Mouse (Mus musculus) embryonic facial prominence, embryonic 11.5 days (tissue): ENCODE results near the gene Nubpl. TPM values are rescaled to one million over a fixed set of nuclear protein-coding genes. Genes with fewer than 3 reads are reported as not detected.

Experiments used
- ATAC-seq: fragments of 200-750 bp; cut with Nextera tagmentation; replicated peaks from 2 replicates; pipeline ENCODE4 v1.8.0; 2017; ENCODE audit warnings: low read depth; ENCODE audit not compliant: insufficient number of reproducible peaks, low FRiP score, low TSS enrichment
- DNase-seq: peaks from one replicate; pipeline ENCODE4 v3.0.0-alpha.2; 2015; ENCODE audit warnings: low spot score
- H3K27ac ChIP-seq: fragments of 300-500 bp; sonication (generic); replicated peaks from 2 replicates; pipeline ENCODE4 v1.5.1; 2014; ENCODE audit warnings: mild to moderate bottlenecking, low read depth, low read length, control low read depth
- H3K27me3 ChIP-seq: fragments of 300-500 bp; sonication (generic); 2 replicates; pipeline ENCODE4 v1.6.1; 2014; ENCODE audit warnings: mild to moderate bottlenecking, low read length, moderate library complexity, mixed read lengths; ENCODE audit not compliant: control insufficient read depth, insufficient read depth
- H3K36me3 ChIP-seq: fragments of 300-500 bp; sonication (generic); replicated peaks from 2 replicates; pipeline ENCODE4 v1.6.1; 2014; ENCODE audit warnings: low read depth, mild to moderate bottlenecking, low read length, moderate library complexity, mixed read lengths; ENCODE audit not compliant: control insufficient read depth, insufficient read depth
- H3K4me1 ChIP-seq: fragments of 300-500 bp; sonication (generic); 2 replicates; pipeline ENCODE4 v1.6.1; 2014; ENCODE audit warnings: low read length, mixed read lengths; ENCODE audit not compliant: control insufficient read depth, insufficient read depth
- H3K4me2 ChIP-seq: fragments of 300-500 bp; sonication (generic); 2 replicates; pipeline ENCODE4 v1.6.1; 2014; ENCODE audit warnings: low read depth, mild to moderate bottlenecking, control low read depth, low read length, moderate library complexity
- H3K4me3 ChIP-seq: fragments of 300-500 bp; sonication (generic); 2 replicates; pipeline ENCODE4 v1.5.1; 2014; ENCODE audit warnings: low read depth, low read length, control low read depth
- H3K9ac ChIP-seq: fragments of 300-500 bp; sonication (generic); replicated peaks from 2 replicates; pipeline ENCODE4 v1.6.1; 2014; ENCODE audit warnings: mild to moderate bottlenecking, control low read depth, low read length
- H3K9me3 ChIP-seq: fragments of 300-500 bp; sonication (generic); replicated peaks from 2 replicates; pipeline ENCODE4 v1.6.1; 2016; ENCODE audit warnings: mild to moderate bottlenecking, low read length, inconsistent platforms, mixed read lengths; ENCODE audit not compliant: control insufficient read depth
- WGBS: fragments of 180-500 bp; shearing (Covaris S2); extraction: QIAGEN DNeasy Blood & Tissue Kit; methylation state at CpG from one replicate; pipeline ENCODE4 v1.1.7; 2014; 5-methylcytosine and 5-hydroxymethylcytosine counted together
- polyA plus RNA-seq: library from polyadenylated mRNA; unstranded; fragments of >200 nt; fragmentation: Nextera tagmentation; extraction: Ambion mirVana; gene quantifications from 2 replicates; pipeline ENCODE4 v1.2.1, GENCODE M21; 2014

Nubpl gene
- polyA plus RNA-seq, 1 experiment from 2014 or later = 15.1 TPM

DNA sequence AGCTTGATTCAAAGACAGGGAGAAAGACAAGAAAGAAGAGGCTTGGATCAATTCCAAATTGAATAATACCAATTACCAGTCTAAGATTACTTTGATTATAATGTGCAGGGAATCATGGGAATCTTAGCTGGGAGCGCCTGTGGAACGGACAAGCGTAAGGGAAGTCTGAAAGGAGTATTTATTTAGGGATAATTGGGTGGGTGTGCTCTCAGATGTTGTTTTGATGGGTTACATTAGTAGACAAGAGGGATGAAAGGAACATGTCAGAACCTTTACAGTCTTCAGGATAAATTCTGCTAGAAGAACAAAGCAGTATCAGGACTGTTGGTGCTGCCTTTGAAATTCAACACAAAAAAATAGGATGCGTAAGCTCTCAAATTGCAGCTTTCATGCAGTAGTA, 40.8 kb downstream of the Nubpl start:
- H3K9ac ChIP-seq = no peak overlapping the region
- H3K4me3 ChIP-seq = no peak overlapping the region

DNA sequence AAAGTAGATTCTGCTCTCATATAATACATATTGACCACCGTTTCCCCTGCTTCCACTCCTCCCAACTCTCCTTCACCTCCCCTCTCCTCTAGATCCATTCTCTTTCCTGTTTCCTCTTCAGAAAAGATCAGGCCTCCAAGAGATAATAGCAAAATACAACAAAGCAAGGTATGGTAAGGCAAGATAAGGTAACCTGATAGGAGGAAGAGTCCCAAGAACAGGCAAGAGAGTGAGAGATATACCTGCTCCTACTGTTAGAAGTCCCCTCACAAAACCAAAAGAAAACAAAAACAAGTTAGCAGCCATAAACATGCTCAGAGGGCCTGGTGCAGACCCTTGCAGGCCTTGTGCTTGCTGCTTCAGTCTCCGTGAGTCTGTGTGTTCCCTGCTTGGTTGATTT, 49.1 kb downstream of the Nubpl start:
- H3K4me3 ChIP-seq = no peak overlapping the region
- no peaks in the 10 kb centered on the region for H3K4me1 ChIP-seq
- H3K36me3 ChIP-seq = no peaks in the 10 kb centered on the region
- H3K9ac ChIP-seq = no peak overlapping the region
- WGBS = 78% methylated on average over 2 of the region's 2 CpGs
- H3K9me3 ChIP-seq = no peaks in the 10 kb centered on the region
- no peak overlapping the region for H3K27ac ChIP-seq
- ATAC-seq = no peak
- H3K4me2 ChIP-seq = no peak overlapping the region
- H3K27me3 ChIP-seq = no peaks in the 10 kb centered on the region
- no peak for DNase-seq

More for the DNA sequence above, 40.8 kb downstream of the Nubpl start:
- Histone ChIP-seq H3K4me2 (no peak overlapping the region), H3K4me1 (no peaks in the 10 kb centered on the region), H3K27ac (no peak overlapping the region), H3K36me3 (no peaks in the 10 kb centered on the region; the same call in 1 of the 2 replicates), H3K9me3 (no peaks in the 10 kb centered on the region), H3K27me3 (no peaks in the 10 kb centered on the region)
- WGBS = 72% methylated on average over 4 of the region's 4 CpGs
- DNase-seq = no peak
- no peak for ATAC-seq

DNA sequence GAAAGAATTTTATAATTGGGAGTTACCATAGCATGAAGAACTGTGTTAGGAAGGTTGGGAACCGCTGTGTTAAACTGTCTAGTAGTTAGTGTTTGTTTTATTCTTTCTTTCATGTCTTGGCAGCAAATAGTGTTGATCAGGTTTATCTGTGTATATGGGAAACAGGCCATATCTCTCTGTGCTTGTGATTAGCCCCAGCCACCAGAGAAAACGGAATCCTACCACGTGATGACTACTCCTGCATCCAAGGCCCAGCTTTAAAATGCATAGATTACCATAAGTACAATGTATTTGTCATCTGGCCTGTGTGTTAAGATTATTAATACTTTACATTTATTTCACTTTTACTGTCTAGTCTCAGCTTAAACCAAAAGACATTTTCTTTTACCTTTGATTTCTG, 51.9 kb downstream of the Nubpl start:
- ATAC-seq (no peak), DNase-seq (no peak)
- H3K9ac ChIP-seq = no peak overlapping the region
- H3K4me1 ChIP-seq = no peaks in the 10 kb centered on the region
- no peak overlapping the region for H3K4me3 ChIP-seq
- no peak overlapping the region for H3K4me2 ChIP-seq
- H3K9me3 ChIP-seq = no peaks in the 10 kb centered on the region
- WGBS = 89% methylated on average over 3 of the region's 3 CpGs
- no peaks in the 10 kb centered on the region for H3K36me3 ChIP-seq
- H3K27ac ChIP-seq = no peak overlapping the region
- no peaks in the 10 kb centered on the region for H3K27me3 ChIP-seq

DNA sequence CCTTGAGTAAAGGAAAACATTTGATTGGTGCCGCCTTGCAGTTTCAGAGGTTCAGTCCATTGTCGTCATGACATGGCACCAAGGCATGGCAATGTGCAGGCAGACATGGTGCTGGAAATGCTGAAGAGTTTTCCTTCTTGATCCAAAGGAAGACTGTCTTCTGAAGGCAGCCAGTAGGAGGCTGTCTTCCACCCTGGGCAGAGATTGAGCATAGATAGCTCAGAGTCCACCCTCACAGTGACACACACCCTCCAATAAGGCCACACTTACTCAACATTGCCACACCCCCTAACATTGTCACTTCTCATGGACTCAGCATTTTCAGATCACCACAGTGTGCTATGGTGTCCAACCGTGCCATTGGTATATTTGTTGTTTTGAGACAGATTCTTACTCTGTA, 54.5 kb downstream of the Nubpl start:
- no peaks in the 10 kb centered on the region for H3K4me1 ChIP-seq
- 93% methylated on average over 3 of the region's 3 CpGs for WGBS
- H3K27ac ChIP-seq = no peak overlapping the region
- no peak overlapping the region for H3K4me3 ChIP-seq
- DNase-seq (no peak), ATAC-seq (no peak)
- no peak overlapping the region for H3K9ac ChIP-seq
- H3K4me2 ChIP-seq = no peak overlapping the region
- H3K36me3 ChIP-seq = no peaks in the 10 kb centered on the region
- H3K9me3 ChIP-seq = no peaks in the 10 kb centered on the region
- no peaks in the 10 kb centered on the region for H3K27me3 ChIP-seq

DNA sequence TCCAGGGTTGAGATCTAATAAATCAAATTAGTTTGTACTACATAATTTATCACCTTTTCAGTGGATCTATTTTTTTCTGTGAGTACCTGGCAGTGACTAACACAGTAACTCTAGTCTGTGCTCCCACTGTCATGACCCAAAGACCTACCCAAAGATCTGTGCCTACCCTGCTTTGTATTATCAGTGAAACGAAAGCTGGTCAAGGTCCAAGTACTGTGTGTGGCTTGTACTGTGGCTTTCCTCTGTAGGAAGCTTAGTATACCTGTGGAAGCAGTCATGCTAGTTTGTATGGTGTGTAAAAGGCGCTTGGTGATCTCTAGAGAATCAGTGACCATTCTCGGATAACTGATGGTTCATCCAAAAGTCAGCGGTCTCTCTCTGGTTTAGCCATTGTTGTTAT, 57.4 kb downstream of the Nubpl start:
- 91% methylated on average over 4 of the region's 4 CpGs for WGBS

DNA sequence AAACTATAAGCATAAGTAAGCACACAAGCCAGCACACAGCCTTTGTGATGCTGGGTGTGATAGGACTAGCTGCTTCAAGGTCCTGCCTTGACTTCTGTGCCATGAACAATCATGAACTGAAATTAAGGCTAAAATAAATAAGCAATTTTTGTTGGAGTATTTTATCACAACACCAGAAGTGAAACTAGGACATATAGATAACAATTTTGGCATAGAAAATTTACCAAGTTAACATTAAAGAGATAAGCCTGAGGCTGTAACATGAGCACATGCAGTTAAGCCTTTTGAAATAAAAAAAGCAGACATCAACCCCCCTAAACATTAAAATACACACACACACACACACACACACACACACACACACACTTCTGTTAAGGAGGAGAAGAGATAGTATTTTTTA, 66.9 kb downstream of the Nubpl start:
- no peaks in the 10 kb centered on the region for H3K36me3 ChIP-seq
- no peak for ATAC-seq
- H3K4me3 ChIP-seq = no peak overlapping the region
- H3K9me3 ChIP-seq = no peaks in the 10 kb centered on the region
- H3K27me3 ChIP-seq = no peaks in the 10 kb centered on the region
- H3K4me2 ChIP-seq = no peak overlapping the region
- H3K27ac ChIP-seq = no peak overlapping the region
- no peak for DNase-seq
- no peak overlapping the region for H3K9ac ChIP-seq
- H3K4me1 ChIP-seq = no peaks in the 10 kb centered on the region

More for the DNA sequence above, 57.4 kb downstream of the Nubpl start:
- Histone ChIP-seq H3K4me1 (no peaks in the 10 kb centered on the region), H3K9ac (no peak overlapping the region), H3K36me3 (no peaks in the 10 kb centered on the region), H3K27ac (no peak overlapping the region), H3K9me3 (no peaks in the 10 kb centered on the region), H3K4me3 (no peak overlapping the region), H3K4me2 (no peak overlapping the region), H3K27me3 (no peaks in the 10 kb centered on the region)
- DNase-seq (no peak), ATAC-seq (no peak)

DNA sequence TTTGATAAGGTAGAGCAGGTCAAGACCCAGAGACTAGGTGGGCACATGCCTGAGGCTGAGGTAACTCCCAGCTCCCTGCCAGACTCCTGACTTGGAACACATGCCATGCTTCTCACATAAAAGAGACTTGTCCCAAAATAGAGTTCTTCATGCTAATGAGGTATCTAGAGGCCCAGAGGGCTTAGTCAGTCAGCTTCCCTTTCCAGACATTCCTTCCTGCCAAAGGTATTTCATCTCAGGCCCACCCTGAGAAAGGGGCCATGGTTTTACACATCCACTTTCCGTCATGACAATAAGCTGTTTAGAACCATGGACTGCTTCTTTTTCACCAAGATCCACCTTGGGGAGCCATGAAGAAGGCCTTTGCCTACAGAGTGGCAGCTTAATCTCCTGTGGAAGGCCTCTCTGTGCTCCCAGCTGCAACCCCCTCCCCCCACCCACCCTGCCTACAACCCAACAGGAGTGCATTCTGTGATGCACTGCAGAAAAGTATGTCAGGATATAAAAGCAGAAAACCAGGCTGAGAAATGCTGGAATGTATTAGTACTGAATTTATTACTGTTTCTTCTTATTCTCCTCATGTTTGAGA, 88.8 kb downstream of the Nubpl start:
- H3K36me3 ChIP-seq = no peaks in the 10 kb centered on the region
- H3K27ac ChIP-seq = no peak overlapping the region
- no peak overlapping the region for H3K4me2 ChIP-seq
- H3K9ac ChIP-seq = no peak overlapping the region
- peak; percentile 24 for DNase-seq
- WGBS = 16% methylated on average over 1 of the region's 1 CpGs
- no peak overlapping the region for H3K4me3 ChIP-seq
- H3K9me3 ChIP-seq = no peaks in the 10 kb centered on the region
- no peak for ATAC-seq
- no peaks in the 10 kb centered on the region for H3K27me3 ChIP-seq
- no peaks in the 10 kb centered on the region for H3K4me1 ChIP-seq

DNA sequence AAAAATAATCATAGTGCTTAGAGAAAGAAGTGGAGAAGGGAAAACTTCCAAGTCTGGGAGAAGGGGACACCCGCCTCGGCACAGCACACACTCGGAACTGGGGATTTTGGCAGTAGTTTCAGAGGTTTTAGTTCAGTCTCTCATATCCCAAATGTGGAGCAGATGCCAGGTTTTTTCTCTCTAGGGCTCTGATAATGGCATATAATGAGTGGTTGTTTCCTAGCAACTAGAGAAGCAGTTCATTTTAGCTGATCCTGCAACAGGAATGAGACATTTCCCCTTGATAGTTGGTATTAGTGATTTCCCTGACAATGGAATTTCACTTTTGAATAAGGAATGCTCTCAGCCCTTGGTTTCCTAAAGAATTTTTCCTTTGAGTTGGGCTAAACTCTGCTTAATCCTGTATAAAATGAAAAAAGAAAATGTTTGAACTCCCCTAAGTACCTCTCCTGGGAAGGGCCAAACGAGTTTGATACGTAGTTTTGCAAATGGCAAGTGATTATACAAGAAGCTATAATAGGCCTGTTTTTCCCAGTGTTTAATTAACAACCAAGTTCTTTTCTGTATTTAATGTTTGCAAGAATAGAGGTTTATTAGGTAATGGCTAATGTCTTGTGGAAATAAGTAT, 89.5 kb downstream of the Nubpl start:
- DNase-seq = peak; percentile 77
- 43% methylated on average over 5 of the region's 5 CpGs for WGBS

More for the DNA sequence above, 89.5 kb downstream of the Nubpl start:
- no peak overlapping the region for H3K4me3 ChIP-seq
- H3K27ac ChIP-seq = no peak overlapping the region
- H3K36me3 ChIP-seq = no peaks in the 10 kb centered on the region
- ATAC-seq = no peak
- no peak overlapping the region for H3K4me2 ChIP-seq
- H3K9ac ChIP-seq = no peak overlapping the region
- no peaks in the 10 kb centered on the region for H3K27me3 ChIP-seq
- H3K4me1 ChIP-seq = no peaks in the 10 kb centered on the region
- no peaks in the 10 kb centered on the region for H3K9me3 ChIP-seq
